Mouse (Mus musculus) liver, adult 2 months (tissue): ENCODE measurements around the gene Mxd1.

Experiments used
- CTCF ChIP-seq: fragments of 200-500 bp; IDR thresholded peaks from 2 replicates; pipeline ENCODE4 v1.5.1; 2011; ENCODE audit warnings: low read depth, low read length, control low read depth
- POLR2A ChIP-seq: fragments of 200-500 bp; IDR thresholded peaks from 2 replicates; pipeline ENCODE4 v1.6.1; 2011; ENCODE audit warnings: low read length, control low read depth; ENCODE audit not compliant: insufficient read depth; ENCODE audit errors: extremely low read depth

DNA sequence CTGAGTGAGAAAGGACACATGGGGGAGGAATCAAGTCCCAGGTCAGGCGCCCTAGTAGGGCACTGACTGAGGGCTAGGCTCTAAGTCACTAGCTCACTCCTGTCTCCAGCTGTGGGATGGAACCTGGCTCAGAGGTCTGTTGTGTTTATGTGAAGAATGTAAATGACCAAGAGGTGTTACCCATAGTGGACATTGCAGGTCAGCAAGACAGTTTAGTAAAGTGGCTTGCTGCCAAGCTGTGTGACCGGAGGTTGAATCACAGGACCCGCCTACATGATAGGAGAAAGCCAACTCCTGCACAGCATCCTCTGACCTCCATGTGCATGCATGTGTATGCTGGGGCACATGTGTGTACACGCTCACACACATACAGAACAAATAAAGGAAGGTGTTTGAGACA lies 23.4 kb downstream of the Mxd1 start:
- TF ChIP-seq CTCF (no peak), POLR2A (no peak)
